Mouse (Mus musculus): ENCODE data around the gene Aars2.

- TF ChIP-seq EP300 (IDR thresholded peaks at IDR 0.05; ENCODE audit: low read depth in 1 of 2, low read length in 2 of 2) (no peak), CTCF (IDR thresholded peaks at IDR 0.05 in 2 of 3, conservative IDR thresholded peaks at IDR 0.05 in 1 of 3; ENCODE audit: control insufficient read depth in 1 of 3, insufficient read depth in 1 of 3, low read depth in 2 of 3, low read length in 3 of 3, poor library complexity in 1 of 3, severe bottlenecking in 1 of 3) (no peak), MYC (IDR thresholded peaks at IDR 0.05; ENCODE audit: low read depth, low read length) (no peak), KAT2A (conservative IDR thresholded peaks at IDR 0.05; ENCODE audit: low read depth, low read length) (no peak), CHD2 (IDR thresholded peaks at IDR 0.05; ENCODE audit: low read length) (no peak), MEF2A (IDR thresholded peaks at IDR 0.05; ENCODE audit: extremely low read depth, insufficient replicate concordance, low read depth, low read length, poor library complexity, severe bottlenecking) (no peak), CHD1 (IDR thresholded peaks at IDR 0.05; ENCODE audit: low read depth, low read length) (no peak), GATA1 (IDR thresholded peaks at IDR 0.05; ENCODE audit: low read depth, low read length) (no peak)
Measured at GRCm38 (mm10) chr17:45490532-45491154, 16.0 kb upstream of the Aars2 start.
